Mouse (Mus musculus) liver, embryonic 18 days (tissue): ENCODE data around the gene 1700123L14Rik. TPM values are rescaled to one million over a fixed set of nuclear protein-coding genes. Genes with fewer than 3 reads are reported as not detected.

Experiments used
- polyA plus RNA-seq: library from polyadenylated mRNA; depleted of rRNA; stranded (reverse); fragments of >200 nt; gene quantifications from 2 replicates; pipeline ENCODE4 v1.2.3, GENCODE M21; 2012; rRNA removed

1700123L14Rik gene
- not detected in 2 replicates for polyA plus RNA-seq

GRCm38 (mm10) chr6:96165818-96166379 is at the start of gene 1700123L14Rik:
TSS of gene 1700123L14Rik (minus strand) at chr6:96166243.

Other genes starting within 250 kb of the 1700123L14Rik start
- gene Fam19a1, start 53.1 kb downstream of the 1700123L14Rik start, polyA plus RNA-seq, result not detected in 2 replicates